Mouse (Mus musculus): ENCODE measurements around the gene Dnajc11. TPM values are rescaled to one million over a fixed set of nuclear protein-coding genes. Genes with fewer than 3 reads are reported as not detected.

Gene Dnajc11
- polyA plus RNA-seq, 1 experiment from 2014 or later, result 57.8 TPM

DNA sequence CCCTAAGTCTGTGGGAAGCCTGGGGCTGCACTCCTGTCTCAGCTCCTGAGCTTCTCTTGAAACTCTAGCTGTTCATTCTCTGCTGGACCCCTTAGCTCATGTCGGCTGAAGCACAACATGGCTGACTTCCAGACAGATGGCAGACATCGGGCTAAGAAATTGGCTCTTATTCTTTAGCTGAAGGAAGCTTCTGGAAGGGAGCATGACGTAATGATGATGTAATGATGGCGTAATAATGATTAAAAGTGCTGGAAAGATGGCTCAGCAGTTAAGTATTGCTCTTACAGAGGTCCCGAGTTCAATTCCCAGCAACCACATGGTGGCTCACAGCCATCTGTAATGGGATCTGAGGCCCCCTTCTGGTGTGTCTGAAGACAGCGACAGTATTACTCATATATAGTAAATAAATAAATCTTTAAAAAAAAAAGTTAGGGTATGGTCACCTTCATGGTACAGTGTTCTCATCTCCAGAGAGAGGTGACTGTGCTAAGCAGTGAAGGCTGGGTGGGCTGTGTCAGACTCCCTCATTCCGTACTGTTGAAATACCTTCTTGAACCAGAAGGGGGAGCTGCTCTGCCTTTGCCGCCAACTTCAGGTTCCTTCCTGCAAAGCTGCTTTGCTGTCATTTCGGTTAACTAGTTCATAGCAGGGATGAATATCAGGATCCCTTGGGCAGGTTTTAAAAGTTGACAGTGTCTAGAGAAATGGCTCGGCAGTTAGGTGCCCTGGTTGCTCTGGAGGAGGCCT lies 38.9 kb downstream of the Dnajc11 start:
- Histone ChIP-seq H3K9ac (ENCODE audit: low read depth, low read length) (no peak overlapping the region), H3K4me3 (ENCODE audit: low read depth, low read length) (no peak overlapping the region), H3K4me1 (ENCODE audit: control insufficient read depth, insufficient read depth, low read length) (peaks cover 4% of the 10 kb centered on the region; the same call in 1 of the 2 replicates), H3K27ac (ENCODE audit: low read depth, low read length) (no peak overlapping the region), H3K27me3 (ENCODE audit: control insufficient read depth, insufficient read depth, low read length) (no peaks in the 10 kb centered on the region), H3K36me3 (ENCODE audit: control insufficient read depth, insufficient read depth, low read length) (peaks cover 39% of the 10 kb centered on the region), H3K9me3 (replicated peaks; ENCODE audit: control insufficient read depth, low read length) (no peaks in the 10 kb centered on the region), H3K4me2 (no peak overlapping the region)
- WGBS (ENCODE audit: insufficient replicate concordance), result 73% methylated on average over 10 of the region's 10 CpGs
- no peak for ATAC-seq (replicated peaks; ENCODE audit: insufficient number of reproducible peaks, low FRiP score, low TSS enrichment)

DNA sequence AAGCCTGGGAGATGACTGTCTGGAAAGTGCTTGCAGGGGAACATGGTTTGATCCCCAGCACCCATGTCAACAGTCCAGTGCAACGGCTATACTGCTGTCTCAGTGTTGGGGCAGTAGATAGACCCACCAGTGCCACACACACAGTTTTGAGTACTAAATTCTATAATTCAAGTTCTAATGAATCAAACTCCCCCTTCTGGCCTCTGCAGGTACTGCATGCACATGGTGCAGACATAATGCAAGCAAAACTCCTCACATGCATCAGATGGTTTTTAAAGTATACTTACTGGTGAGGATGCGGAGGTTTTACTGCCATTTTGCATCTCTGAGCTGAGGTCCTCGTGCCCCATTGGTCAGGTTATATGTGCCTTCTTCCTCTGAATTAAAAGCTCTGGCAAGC lies 42.0 kb downstream of the Dnajc11 start:
- Histone ChIP-seq H3K9me3 (replicated peaks; ENCODE audit: control insufficient read depth, low read length) (no peaks in the 10 kb centered on the region), H3K9ac (ENCODE audit: low read depth, low read length) (no peak overlapping the region), H3K4me2 (no peak overlapping the region), H3K27me3 (ENCODE audit: control insufficient read depth, insufficient read depth, low read length) (no peaks in the 10 kb centered on the region), H3K4me3 (ENCODE audit: low read depth, low read length) (no peak overlapping the region), H3K36me3 (ENCODE audit: control insufficient read depth, insufficient read depth, low read length) (peaks cover 38% of the 10 kb centered on the region), H3K4me1 (ENCODE audit: control insufficient read depth, insufficient read depth, low read length) (peaks cover 7% of the 10 kb centered on the region), H3K27ac (ENCODE audit: low read depth, low read length) (no peak overlapping the region)
- no peak for ATAC-seq (replicated peaks; ENCODE audit: insufficient number of reproducible peaks, low FRiP score, low TSS enrichment)
- 89% methylated on average over 3 of the region's 3 CpGs for WGBS (ENCODE audit: insufficient replicate concordance)

DNA sequence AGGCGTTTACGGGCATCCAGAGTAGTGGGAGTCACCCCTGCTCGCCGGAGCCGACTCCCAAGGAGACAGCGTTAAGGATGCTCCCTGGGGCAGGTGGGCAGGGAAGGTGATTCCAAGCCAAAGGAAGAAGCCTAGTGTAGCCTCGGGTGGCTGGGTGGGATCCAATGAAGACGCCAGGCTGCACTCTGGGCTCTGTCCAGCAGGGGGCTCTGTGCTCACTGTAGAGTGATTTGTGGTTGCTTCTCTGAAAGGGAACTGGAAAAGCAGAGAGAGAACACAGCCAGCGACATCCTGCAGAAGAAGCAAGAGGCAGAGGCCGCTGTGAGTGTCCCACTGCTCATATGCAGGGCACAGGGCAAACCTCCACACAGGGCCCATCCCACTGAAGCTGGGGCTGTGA lies 44.3 kb downstream of the Dnajc11 start:
- Histone ChIP-seq H3K9me3 (replicated peaks; ENCODE audit: control insufficient read depth, low read length) (no peaks in the 10 kb centered on the region), H3K4me1 (ENCODE audit: control insufficient read depth, insufficient read depth, low read length) (peaks cover 2% of the 10 kb centered on the region; the same call in 1 of the 2 replicates), H3K4me3 (ENCODE audit: low read depth, low read length) (no peak overlapping the region), H3K27me3 (ENCODE audit: control insufficient read depth, insufficient read depth, low read length) (no peaks in the 10 kb centered on the region), H3K4me2 (no peak overlapping the region), H3K9ac (ENCODE audit: low read depth, low read length) (no peak overlapping the region), H3K27ac (ENCODE audit: low read depth, low read length) (no peak overlapping the region), H3K36me3 (ENCODE audit: control insufficient read depth, insufficient read depth, low read length) (peaks cover 35% of the 10 kb centered on the region)
- WGBS (ENCODE audit: insufficient replicate concordance), result 48% methylated on average over 10 of the region's 10 CpGs
- ATAC-seq (replicated peaks; ENCODE audit: insufficient number of reproducible peaks, low FRiP score, low TSS enrichment), result no peak

DNA sequence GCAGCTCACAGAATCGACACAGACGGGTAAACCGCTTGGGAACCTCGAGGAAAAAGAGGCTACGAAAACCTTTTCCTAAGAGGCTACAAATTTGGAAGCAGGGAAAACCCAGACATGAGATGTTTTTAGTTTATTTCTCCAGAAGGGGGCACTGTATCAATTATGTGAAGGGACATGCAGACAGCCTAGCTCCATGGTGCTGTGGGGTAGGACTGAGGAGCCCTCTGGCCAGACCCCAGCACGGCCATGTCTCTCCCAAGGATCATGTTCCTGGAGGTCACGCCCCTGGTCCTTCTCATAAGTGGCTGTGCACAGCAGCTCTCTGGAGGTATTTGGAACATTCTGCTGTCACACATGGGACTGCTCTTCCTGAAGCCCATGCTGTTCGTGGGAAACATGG lies 47.2 kb downstream of the Dnajc11 start:
- Histone ChIP-seq H3K27ac (ENCODE audit: low read depth, low read length) (no peak overlapping the region), H3K36me3 (ENCODE audit: control insufficient read depth, insufficient read depth, low read length) (peaks cover 12% of the 10 kb centered on the region), H3K27me3 (ENCODE audit: control insufficient read depth, insufficient read depth, low read length) (no peaks in the 10 kb centered on the region), H3K9me3 (replicated peaks; ENCODE audit: control insufficient read depth, low read length) (no peaks in the 10 kb centered on the region), H3K9ac (ENCODE audit: low read depth, low read length) (no peak overlapping the region), H3K4me1 (ENCODE audit: control insufficient read depth, insufficient read depth, low read length) (peaks cover 7% of the 10 kb centered on the region), H3K4me2 (no peak overlapping the region), H3K4me3 (ENCODE audit: low read depth, low read length) (no peak overlapping the region)
- 82% methylated on average over 8 of the region's 8 CpGs for WGBS (ENCODE audit: insufficient replicate concordance)
- no peak for ATAC-seq (replicated peaks; ENCODE audit: insufficient number of reproducible peaks, low FRiP score, low TSS enrichment)

DNA sequence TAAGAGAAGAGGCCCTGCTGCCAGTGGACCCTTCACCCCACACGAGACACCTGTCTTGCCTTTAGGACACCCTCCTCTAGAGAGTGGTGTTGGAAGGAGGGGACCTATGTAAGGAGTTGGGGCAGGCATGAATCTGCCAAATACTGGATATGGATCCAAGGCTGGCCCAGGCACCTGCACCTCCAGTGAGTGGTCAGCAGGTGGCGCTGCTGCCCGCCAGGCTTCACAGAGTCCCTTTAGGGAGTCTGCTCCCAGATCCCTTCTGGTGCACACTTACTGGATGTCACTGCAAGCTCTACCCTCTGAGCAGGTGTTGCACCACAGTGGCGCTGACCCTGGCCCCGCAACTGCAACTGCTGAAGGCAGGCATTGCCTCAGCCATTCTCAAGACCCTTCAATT lies 47.9 kb downstream of the Dnajc11 start:
- WGBS (ENCODE audit: insufficient replicate concordance), result 14% methylated on average over 5 of the region's 5 CpGs

DNA sequence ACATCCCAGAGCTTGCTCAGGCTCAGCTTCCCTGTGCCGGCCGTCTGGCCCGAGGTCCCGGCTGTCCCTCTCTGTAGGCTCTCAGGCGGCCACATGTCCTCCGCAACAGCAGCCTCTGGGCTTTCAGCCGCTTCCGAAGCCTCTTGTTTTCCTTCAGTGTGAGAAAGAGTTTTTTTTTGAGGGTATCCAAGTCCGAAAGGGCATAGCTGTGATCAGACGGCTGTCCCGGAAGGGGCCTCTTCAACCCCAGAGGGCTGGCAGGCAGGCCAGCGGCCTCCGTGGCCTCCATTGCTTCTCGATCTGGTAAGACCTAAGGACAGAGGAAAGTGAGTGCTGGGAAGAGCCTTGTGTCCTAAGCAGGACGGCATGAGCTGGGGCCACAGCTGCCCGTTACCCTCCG lies 49.6 kb downstream of the Dnajc11 start:
- 0 out of 2 replicates have a peak overlapping the region, but pooled peaks have one; percentile 12 for H3K4me3 ChIP-seq (ENCODE audit: low read depth, low read length)
- no peak overlapping the region for H3K27ac ChIP-seq (ENCODE audit: low read depth, low read length)
- WGBS (ENCODE audit: insufficient replicate concordance), result 48% methylated on average over 17 of the region's 17 CpGs
- peak overlapping the region; percentile 20 for H3K4me2 ChIP-seq
- H3K36me3 ChIP-seq (ENCODE audit: control insufficient read depth, insufficient read depth, low read length), result peaks cover 3% of the 10 kb centered on the region
- H3K9me3 ChIP-seq (replicated peaks; ENCODE audit: control insufficient read depth, low read length), result no peaks in the 10 kb centered on the region
- H3K9ac ChIP-seq (ENCODE audit: low read depth, low read length), result peak overlapping the region; percentile 49; the same call in 1 of the 2 replicates
- ATAC-seq (replicated peaks; ENCODE audit: insufficient number of reproducible peaks, low FRiP score, low TSS enrichment), result no peak
- H3K27me3 ChIP-seq (ENCODE audit: control insufficient read depth, insufficient read depth, low read length), result no peaks in the 10 kb centered on the region
- peaks cover 19% of the 10 kb centered on the region for H3K4me1 ChIP-seq (ENCODE audit: control insufficient read depth, insufficient read depth, low read length)

More for the DNA sequence above, 47.9 kb downstream of the Dnajc11 start:
- H3K27me3 ChIP-seq (ENCODE audit: control insufficient read depth, insufficient read depth, low read length), result no peaks in the 10 kb centered on the region
- H3K27ac ChIP-seq (ENCODE audit: low read depth, low read length), result no peak overlapping the region
- H3K4me3 ChIP-seq (ENCODE audit: low read depth, low read length), result no peak overlapping the region
- peaks cover 12% of the 10 kb centered on the region for H3K36me3 ChIP-seq (ENCODE audit: control insufficient read depth, insufficient read depth, low read length)
- ATAC-seq (replicated peaks; ENCODE audit: insufficient number of reproducible peaks, low FRiP score, low TSS enrichment), result peak; percentile 27; the same call in 1 of the 2 replicates
- H3K9ac ChIP-seq (ENCODE audit: low read depth, low read length), result no peak overlapping the region
- H3K9me3 ChIP-seq (replicated peaks; ENCODE audit: control insufficient read depth, low read length), result no peaks in the 10 kb centered on the region
- no peak overlapping the region for H3K4me2 ChIP-seq
- H3K4me1 ChIP-seq (ENCODE audit: control insufficient read depth, insufficient read depth, low read length), result peaks cover 10% of the 10 kb centered on the region

DNA sequence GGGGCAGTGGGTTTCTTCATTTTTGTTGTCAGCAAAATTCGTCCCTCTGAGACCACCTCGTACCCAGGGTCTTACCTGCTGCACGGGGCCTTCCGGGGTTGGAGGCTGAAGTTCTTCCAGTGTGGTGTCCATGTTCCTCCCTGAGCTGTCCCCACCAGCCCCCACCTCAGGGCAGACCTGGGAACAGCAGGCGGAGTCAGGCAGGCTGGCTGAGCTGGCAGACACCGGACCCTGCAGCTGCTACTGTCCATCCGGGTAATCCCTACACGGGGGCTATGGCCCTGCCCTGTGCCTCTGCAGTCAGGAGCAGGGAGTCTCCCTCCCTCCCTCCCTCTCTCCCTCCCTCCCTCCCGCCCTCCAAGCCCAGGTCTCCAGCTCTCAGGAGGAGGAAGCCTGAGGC lies 50.1 kb downstream of the Dnajc11 start:
- no peak overlapping the region for H3K27ac ChIP-seq (ENCODE audit: low read depth, low read length)
- peak overlapping the region; percentile 49; the same call in 1 of the 2 replicates for H3K9ac ChIP-seq (ENCODE audit: low read depth, low read length)
- no peaks in the 10 kb centered on the region; the same call in none of the 2 replicates for H3K36me3 ChIP-seq (ENCODE audit: control insufficient read depth, insufficient read depth, low read length)
- no peaks in the 10 kb centered on the region for H3K9me3 ChIP-seq (replicated peaks; ENCODE audit: control insufficient read depth, low read length)
- WGBS (ENCODE audit: insufficient replicate concordance), result 24% methylated on average over 8 of the region's 9 CpGs
- peak overlapping the region; percentile 20 for H3K4me2 ChIP-seq
- no peak for ATAC-seq (replicated peaks; ENCODE audit: insufficient number of reproducible peaks, low FRiP score, low TSS enrichment)
- H3K4me3 ChIP-seq (ENCODE audit: low read depth, low read length), result 0 out of 2 replicates have a peak overlapping the region, but pooled peaks have one; percentile 8
- no peaks in the 10 kb centered on the region for H3K27me3 ChIP-seq (ENCODE audit: control insufficient read depth, insufficient read depth, low read length)
- H3K4me1 ChIP-seq (ENCODE audit: control insufficient read depth, insufficient read depth, low read length), result peaks cover 22% of the 10 kb centered on the region

DNA sequence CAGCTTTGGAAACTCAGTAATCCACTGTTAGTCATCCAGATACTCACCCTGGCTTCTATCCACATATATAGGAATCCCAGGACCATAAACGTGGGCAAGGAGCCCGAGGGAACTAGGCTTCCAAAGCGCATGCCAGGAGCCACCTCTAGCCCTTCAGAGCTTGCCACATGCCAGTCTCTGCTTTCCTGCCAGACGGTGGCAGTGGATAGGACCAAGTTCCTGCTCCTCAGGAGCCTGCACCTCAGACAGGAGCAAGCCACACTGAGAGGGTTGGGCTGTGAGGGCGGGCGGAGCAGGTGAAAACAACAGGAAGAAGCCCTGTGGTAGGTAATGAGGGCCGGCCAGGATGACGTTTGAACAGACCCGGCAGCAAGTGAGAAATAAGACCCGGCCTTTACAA lies 52.4 kb downstream of the Dnajc11 start:
- Histone ChIP-seq H3K27ac (ENCODE audit: low read depth, low read length) (no peak overlapping the region), H3K27me3 (ENCODE audit: control insufficient read depth, insufficient read depth, low read length) (no peaks in the 10 kb centered on the region), H3K9me3 (replicated peaks; ENCODE audit: control insufficient read depth, low read length) (no peaks in the 10 kb centered on the region), H3K9ac (ENCODE audit: low read depth, low read length) (no peak overlapping the region), H3K4me1 (ENCODE audit: control insufficient read depth, insufficient read depth, low read length) (peaks cover 28% of the 10 kb centered on the region), H3K4me3 (ENCODE audit: low read depth, low read length) (no peak overlapping the region), H3K36me3 (ENCODE audit: control insufficient read depth, insufficient read depth, low read length) (peaks cover 3% of the 10 kb centered on the region), H3K4me2 (no peak overlapping the region)
- ATAC-seq (replicated peaks; ENCODE audit: insufficient number of reproducible peaks, low FRiP score, low TSS enrichment), result no peak
- WGBS (ENCODE audit: insufficient replicate concordance), result 31% methylated on average over 10 of the region's 10 CpGs

DNA sequence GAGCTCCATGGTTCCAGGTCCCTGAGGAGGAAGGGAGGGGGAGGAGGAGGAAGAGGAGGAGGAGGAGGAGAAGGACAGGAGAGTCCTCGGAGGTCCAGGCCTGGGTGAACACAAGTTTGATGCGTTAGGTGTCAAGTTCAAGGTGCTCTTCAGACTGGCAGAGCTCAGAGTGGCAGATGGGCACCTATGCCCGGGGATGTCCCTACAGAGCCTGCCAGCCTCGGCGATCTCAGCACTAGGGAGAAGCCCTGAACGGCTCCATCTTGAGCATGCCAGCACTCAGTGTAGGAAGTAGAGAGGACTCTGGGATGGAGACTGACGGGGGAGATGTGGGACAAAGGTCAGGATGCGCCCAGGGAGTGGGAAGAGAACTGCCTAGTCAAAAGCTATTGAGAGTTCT lies 53.2 kb downstream of the Dnajc11 start:
- ATAC-seq (replicated peaks; ENCODE audit: insufficient number of reproducible peaks, low FRiP score, low TSS enrichment), result no peak
- H3K4me2 ChIP-seq, result peak overlapping the region; percentile 8; the same call in 1 of the 2 replicates
- no peak overlapping the region for H3K27ac ChIP-seq (ENCODE audit: low read depth, low read length)
- peaks cover 28% of the 10 kb centered on the region for H3K4me1 ChIP-seq (ENCODE audit: control insufficient read depth, insufficient read depth, low read length)
- no peak overlapping the region for H3K9ac ChIP-seq (ENCODE audit: low read depth, low read length)
- 53% methylated on average over 8 of the region's 8 CpGs for WGBS (ENCODE audit: insufficient replicate concordance)
- H3K27me3 ChIP-seq (ENCODE audit: control insufficient read depth, insufficient read depth, low read length), result no peaks in the 10 kb centered on the region
- peaks cover 10% of the 10 kb centered on the region for H3K36me3 ChIP-seq (ENCODE audit: control insufficient read depth, insufficient read depth, low read length)
- no peak overlapping the region for H3K4me3 ChIP-seq (ENCODE audit: low read depth, low read length)
- H3K9me3 ChIP-seq (replicated peaks; ENCODE audit: control insufficient read depth, low read length), result no peaks in the 10 kb centered on the region

All from heart, embryonic 11.5 days (tissue).